In the genomic region with DNA sequence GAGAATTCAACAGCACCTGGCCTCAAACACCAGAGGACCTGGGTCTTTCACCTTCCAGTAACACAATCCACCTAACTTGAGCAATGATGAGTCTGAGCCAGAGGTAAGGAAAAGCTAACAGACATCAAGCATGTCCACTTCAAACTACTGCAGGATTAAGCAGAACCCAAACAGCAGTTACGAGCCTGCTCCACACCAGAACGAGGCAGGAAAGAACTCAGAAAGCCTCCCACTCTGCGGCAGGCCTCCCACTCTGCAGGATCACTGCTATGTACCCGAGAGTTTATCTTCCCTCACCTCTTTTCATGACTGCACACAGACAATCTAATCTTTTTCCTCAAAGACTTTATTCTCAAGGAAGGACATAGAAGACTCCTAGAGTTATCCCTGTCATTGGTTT, we compare ENCODE assay signal across 14 mouse cellular contexts. TPM values are rescaled to one million over a fixed set of nuclear protein-coding genes. Genes with fewer than 3 reads are reported as not detected.
A peak's percentile ranks its signal among the peaks of the same experiment; 100 is the strongest.
DNase-seq lines count a peak whose midpoint lies in the region; ATAC-seq and TF ChIP-seq lines count a peak whose summit lies in the region.
"Had no signal": no experiment of that assay in that cellular context is flagged by ENCODE, and none has a peak within 500 bp of the region (broad histone marks: within the 10 kb centered on the region; RNA-seq: fewer than 3 reads in every experiment).

No protein-coding gene starts in this region.

- TF ChIP-seq CTCF in left cerebral cortex, adult 2 months (IDR thresholded peaks at IDR 0.05): no peak
- no peak for TF ChIP-seq CTCF in thymus, adult 2 months (IDR thresholded peaks at IDR 0.05; ENCODE audit: borderline replicate concordance, control insufficient read depth, extremely low read depth, insufficient read depth, low read length, poor library complexity)

- TF ChIP-seq POLR2A in thymus, adult 2 months (IDR thresholded peaks at IDR 0.05; ENCODE audit: control insufficient read depth, extremely low read depth, insufficient read depth, low read length, poor library complexity): no peak

- H3K4me3 ChIP-seq in heart, embryonic 16.5 days (ENCODE audit: low read length): no peak overlapping the region
- H3K4me3 ChIP-seq in left cerebral cortex, adult 2 months: no peak overlapping the region
- H3K4me3 ChIP-seq in thymus, adult 2 months (ENCODE audit: control insufficient read depth, insufficient read depth, low read length): no peak overlapping the region

- no peak overlapping the region for H3K27ac ChIP-seq in heart, embryonic 16.5 days (ENCODE audit: low read length)
- peak overlapping the region; percentile 77 for H3K27ac ChIP-seq in left cerebral cortex, adult 2 months
- H3K27ac ChIP-seq in thymus, adult 2 months (ENCODE audit: control insufficient read depth, insufficient read depth, low read length): no peak overlapping the region

- H3K4me1 ChIP-seq in heart, embryonic 16.5 days (ENCODE audit: control insufficient read depth, insufficient read depth, low read length): no peaks in the 10 kb centered on the region; the same call in 1 of the 2 replicates
- H3K4me1 ChIP-seq in thymus, adult 2 months (replicated peaks; ENCODE audit: control insufficient read depth, insufficient read depth, low read length): no peaks in the 10 kb centered on the region

- WGBS in heart, embryonic 16.5 days: 56% methylated on average over 4 of the region's 4 CpGs
- 87% methylated on average over 4 of the region's 4 CpGs for WGBS in thymus, adult 2 months

- no peak for ATAC-seq in heart, embryonic 16.5 days (replicated peaks; ENCODE audit: extremely low read depth, insufficient read depth, low FRiP score)
- ATAC-seq: CD4-positive, CD25-positive, alpha-beta regulatory T cell, adult 4 months; forebrain, embryonic 16.5 days had no signal

- 0 out of 2 replicates have a peak overlapping the region, but pooled peaks have one; percentile 13 for H3K9ac ChIP-seq in heart, embryonic 16.5 days (ENCODE audit: low read length)

- no peak overlapping the region for H3K4me2 ChIP-seq in heart, embryonic 16.5 days (ENCODE audit: low read depth, low read length)

- no peaks in the 10 kb centered on the region for H3K9me3 ChIP-seq in heart, embryonic 16.5 days (replicated peaks; ENCODE audit: control insufficient read depth, low read length)

- no peak for DNase-seq in heart, postnatal 4 days
- no peak for DNase-seq in left cerebral cortex, adult 2 months (ENCODE audit: extremely low spot score in 1 of 2, low spot score in 2 of 2)
- DNase-seq in left cerebral cortex, postnatal 4 days: no peak
- DNase-seq in brain, adult 2 months (ENCODE audit: low read depth, low spot score): peak; percentile 72
- peak; percentile 44 to 46 for DNase-seq in left cerebral cortex, postnatal 36 days (ENCODE audit: low spot score in 2 of 2)
- no peak for DNase-seq in lung, adult 18-20 months
- DNase-seq in thymus, adult 2 months: no peak
- DNase-seq: cerebellum, postnatal 10 days; heart, postnatal 14 days; kidney, adult 8-10 months; lung, adult 2 months had no signal

- intact Hi-C loops in left cerebral cortex, adult 2 months (cut with DNase I): no loop called here
- intact Hi-C loops in left cerebral cortex, postnatal 4 days (cut with DNase I): no loop called here
- intact Hi-C loops in left cerebral cortex, postnatal 36 days (cut with DNase I): no loop called here

- no peaks in the 10 kb centered on the region for H3K27me3 ChIP-seq in heart, embryonic 16.5 days (ENCODE audit: control insufficient read depth, insufficient read depth, low read length)
- H3K27me3 ChIP-seq in thymus, adult 2 months (ENCODE audit: control insufficient read depth, insufficient read depth, low read length): no peaks in the 10 kb centered on the region

- peaks cover 54% of the 10 kb centered on the region for H3K36me3 ChIP-seq in heart, embryonic 16.5 days (ENCODE audit: control insufficient read depth, insufficient read depth)
- H3K36me3 ChIP-seq in thymus, adult 2 months (ENCODE audit: control insufficient read depth, insufficient read depth, low read length): peaks cover 58% of the 10 kb centered on the region

RNA-seq across cellular contexts. Expression of a gene that starts 7.8 kb away (rescaled TPM):
- 14.5 and 14.8 TPM in 2 replicates for polyA plus RNA-seq in heart, embryonic 16.5 days (2015; fragmentation: Nextera tagmentation; extraction: Ambion mirVana)
- total RNA-seq in heart, postnatal 4 days (2021): 10 to 100 TPM; 37.0 to 39.0 TPM
- 10 to 100 TPM; 50.6 to 50.9 TPM for total RNA-seq in left cerebral cortex, adult 2 months (2021)
- total RNA-seq in left cerebral cortex, postnatal 4 days (2021): 10 to 100 TPM; 52.3 to 52.6 TPM
- 10 to 100 TPM; 39.0 to 52.3 TPM for total RNA-seq in left cerebral cortex, postnatal 36 days (2021)
- 129 and 147 TPM in 2 replicates for polyA plus RNA-seq in thymus, adult 2 months (2012; rRNA removed)

RNA-seq across cellular contexts. Expression of a gene that starts 28.2 kb away (rescaled TPM):
- polyA plus RNA-seq in heart, embryonic 16.5 days (2015; fragmentation: Nextera tagmentation; extraction: Ambion mirVana): 15.0 and 15.3 TPM in 2 replicates
- total RNA-seq in heart, postnatal 4 days (2021): 10 to 100 TPM; 13.4 to 14.3 TPM
- 10 to 100 TPM; 28.1 to 28.2 TPM for total RNA-seq in left cerebral cortex, adult 2 months (2021)
- total RNA-seq in left cerebral cortex, postnatal 4 days (2021): 10 to 100 TPM; 22.5 to 27.1 TPM
- total RNA-seq in left cerebral cortex, postnatal 36 days (2021): 10 to 100 TPM; 22.5 to 26.6 TPM
- 46.3 and 47.4 TPM in 2 replicates for polyA plus RNA-seq in thymus, adult 2 months (2012; rRNA removed)

RNA-seq across cellular contexts. Expression of a gene that starts 48.1 kb away (rescaled TPM):
- polyA plus RNA-seq in heart, embryonic 16.5 days (2015; fragmentation: Nextera tagmentation; extraction: Ambion mirVana): 118 and 119 TPM in 2 replicates
- 100 to 1,000 TPM; 107 to 113 TPM for total RNA-seq in heart, postnatal 4 days (2021)
- total RNA-seq in left cerebral cortex, adult 2 months (2021): 10 to 100 TPM; 93.6 to 94.4 TPM
- 10 to 100 TPM; 93.6 to 98.6 TPM for total RNA-seq in left cerebral cortex, postnatal 4 days (2021)
- 10 to 100 TPM; 91.4 to 91.9 TPM for total RNA-seq in left cerebral cortex, postnatal 36 days (2021)
- 50.5 and 55.2 TPM in 2 replicates for polyA plus RNA-seq in thymus, adult 2 months (2012; rRNA removed)

RNA-seq across cellular contexts. Expression of a gene that starts 48.1 kb away (rescaled TPM):
- 81.4 and 86.0 TPM in 2 replicates for polyA plus RNA-seq in heart, embryonic 16.5 days (2015; fragmentation: Nextera tagmentation; extraction: Ambion mirVana)
- total RNA-seq in heart, postnatal 4 days (2021): 10 to 100 TPM; 55.5 to 62.3 TPM
- 100 to 1,000 TPM; 152 to 164 TPM for total RNA-seq in left cerebral cortex, adult 2 months (2021)
- total RNA-seq in left cerebral cortex, postnatal 4 days (2021): 100 to 1,000 TPM; 186 to 187 TPM
- total RNA-seq in left cerebral cortex, postnatal 36 days (2021): 100 to 1,000 TPM; 138 to 162 TPM
- 216 and 228 TPM in 2 replicates for polyA plus RNA-seq in thymus, adult 2 months (2012; rRNA removed)

RNA-seq across cellular contexts. Expression of a gene that starts 56.8 kb away (rescaled TPM):
- 14.8 and 18.5 TPM in 2 replicates for polyA plus RNA-seq in heart, embryonic 16.5 days (2015; fragmentation: Nextera tagmentation; extraction: Ambion mirVana)
- total RNA-seq in heart, postnatal 4 days (2021): 10 to 100 TPM; 20.8 to 21.0 TPM
- total RNA-seq in left cerebral cortex, adult 2 months (2021): 10 to 100 TPM; 74.2 to 78.2 TPM
- 100 to 1,000 TPM in 1 of 2 experiments, 10 to 100 TPM in 1; 86.5 to 101 TPM for total RNA-seq in left cerebral cortex, postnatal 4 days (2021)
- total RNA-seq in left cerebral cortex, postnatal 36 days (2021): 10 to 100 TPM; 54.0 to 71.0 TPM
- 59.2 and 60.4 TPM in 2 replicates for polyA plus RNA-seq in thymus, adult 2 months (2012; rRNA removed)

Comparison
In these comparisons a context has a peak if more than half of its experiments do, and no peak if none do; other contexts are left out.
1. DNase-seq: peak in brain, adult 2 months (single experiment) and left cerebral cortex, postnatal 36 days (2 of 2); none in heart, postnatal 4 days (single experiment), left cerebral cortex, adult 2 months (0 of 2), left cerebral cortex, postnatal 4 days (single experiment), lung, adult 18-20 months (0 of 2) and thymus, adult 2 months (single experiment).